Mouse (Mus musculus) ES-E14 (cell line): ENCODE results near the gene Tns1. TPM values are rescaled to one million over a fixed set of nuclear protein-coding genes. Genes with fewer than 3 reads are reported as not detected.

Experiments
- DNase-seq: peaks from one replicate; pipeline ENCODE4 v3.0.0-alpha.2; 2013; ENCODE audit warnings: low read depth, low spot score
- H3K27ac ChIP-seq: 2 replicates; pipeline ENCODE4 v1.5.1; 2012; ENCODE audit warnings: low read depth, mild to moderate bottlenecking, low read length, moderate library complexity, mixed read lengths; ENCODE audit not compliant: poor library complexity, insufficient read depth, severe bottlenecking
- H3K36me3 ChIP-seq: 2 replicates; pipeline ENCODE4 v1.6.1; 2012; ENCODE audit warnings: mild to moderate bottlenecking, low read length, moderate library complexity, mixed read lengths; ENCODE audit not compliant: control insufficient read depth, poor library complexity, insufficient read depth, severe bottlenecking
- H3K4me1 ChIP-seq, 2 experiments: fragments of 150-350 bp in 1 of 2; sonication (generic) in 1 of 2; 2 replicates each; pipeline ENCODE4 v1.6.1; 2012; ENCODE audit warnings: low read length in 2 of 2, mild to moderate bottlenecking in 1 of 2, mixed read lengths in 1 of 2; ENCODE audit not compliant: control insufficient read depth in 2 of 2, insufficient read depth in 2 of 2, poor library complexity in 1 of 2
- H3K4me3 ChIP-seq, 2 experiments: fragments of 150-350 bp in 1 of 2; sonication (generic) in 1 of 2; 2 replicates each; pipeline ENCODE4 v1.5.1; 2012; ENCODE audit warnings: low read length in 2 of 2, low read depth in 1 of 2, mild to moderate bottlenecking in 1 of 2, mixed read lengths in 1 of 2; ENCODE audit not compliant: insufficient read depth in 1 of 2, poor library complexity in 1 of 2, severe bottlenecking in 1 of 2
- H3K9ac ChIP-seq: 2 replicates; pipeline ENCODE4 v1.6.1; 2012; ENCODE audit warnings: low read depth, mild to moderate bottlenecking, low read length, mixed read lengths; ENCODE audit not compliant: poor library complexity, insufficient read depth, severe bottlenecking
- H3K9me3 ChIP-seq: fragments of 150-350 bp; sonication (generic); 2 replicates; pipeline ENCODE4 v1.6.1; 2012; ENCODE audit warnings: low read depth, mild to moderate bottlenecking, low read length; ENCODE audit not compliant: control insufficient read depth, insufficient read depth
- CHD2 ChIP-seq: IDR thresholded peaks from 2 replicates; pipeline ENCODE4 v1.6.1; 2014; ENCODE audit warnings: mild to moderate bottlenecking, low read depth, low read length, inconsistent platforms
- HCFC1 ChIP-seq: IDR thresholded peaks from 2 replicates; pipeline ENCODE4 v1.6.1; 2012; ENCODE audit warnings: low read length, inconsistent platforms, borderline replicate concordance; ENCODE audit not compliant: insufficient read depth
- MAFK ChIP-seq: IDR thresholded peaks from 2 replicates; pipeline ENCODE4 v1.6.1; 2014; ENCODE audit warnings: mild to moderate bottlenecking, low read depth, low read length, inconsistent platforms; ENCODE audit not compliant: insufficient read depth
- ZC3H11A ChIP-seq: IDR thresholded peaks from 2 replicates; pipeline ENCODE4 v1.6.1; 2012; ENCODE audit warnings: low read depth, mild to moderate bottlenecking, inconsistent platforms, low read length, borderline replicate concordance
- ZNF384 ChIP-seq: IDR thresholded peaks from 2 replicates; pipeline ENCODE4 v1.6.1; 2012; ENCODE audit warnings: low read depth, low read length, inconsistent platforms
- in situ Hi-C, 2 experiments: fragments of 600-800 bp; cut with MboI; formaldehyde crosslinking; loops; one replicate each; pipeline ENCODE4 v1.15.1; 2025; ENCODE audit warnings: low sequenced_read_pairs in 2 of 2, inconsistent platforms in 1 of 2; ENCODE audit not compliant: unreplicated experiment in 2 of 2
- total RNA-seq: library from RNA; depleted of rRNA; stranded (reverse); fragments of 300-350 nt; gene quantifications from 2 replicates; pipeline ENCODE4 v1.2.3, GENCODE M21; 2012

Tns1 gene
- total RNA-seq, 1 experiment = 9.5 TPM

- no peaks in the 10 kb centered on the region for H3K36me3 ChIP-seq
- H3K9me3 ChIP-seq = no peaks in the 10 kb centered on the region
- H3K4me3 ChIP-seq = no peak overlapping the region
- no peak for DNase-seq
- H3K27ac ChIP-seq = no peak overlapping the region
- in situ Hi-C loops = no loop called here
- TF ChIP-seq CHD2 (no peak), ZNF384 (no peak), HCFC1 (no peak), ZC3H11A (no peak), MAFK (no peak)
- H3K4me1 ChIP-seq = no peaks in the 10 kb centered on the region
- no peak overlapping the region for H3K9ac ChIP-seq
These were observed 32.2 kb upstream of the Tns1 start for GRCm38 (mm10) chr1:74156381-74156910.

- in situ Hi-C loops = no loop called here
- no peak for DNase-seq
- TF ChIP-seq ZNF384 = no peak
- no peak for TF ChIP-seq CHD2
- TF ChIP-seq MAFK = no peak
- no peak for TF ChIP-seq HCFC1
- TF ChIP-seq ZC3H11A = no peak
- Histone ChIP-seq H3K9ac (no peak overlapping the region), H3K4me1 (no peaks in the 10 kb centered on the region), H3K4me3 (no peak overlapping the region), H3K9me3 (no peaks in the 10 kb centered on the region), H3K27ac (no peak overlapping the region), H3K36me3 (no peaks in the 10 kb centered on the region)
These were observed 31.3 kb upstream of the Tns1 start for GRCm38 (mm10) chr1:74155435-74156012.

- TF ChIP-seq ZC3H11A = no peak
- TF ChIP-seq ZNF384 = no peak
- TF ChIP-seq CHD2 = no peak
- Histone ChIP-seq H3K4me1 (no peaks in the 10 kb centered on the region), H3K4me3 (no peak within 1 kb of the TSS), H3K9me3 (no peaks in the 10 kb centered on the region), H3K27ac (no peak within 1 kb of the TSS), H3K9ac (no peak within 1 kb of the TSS), H3K36me3 (no peaks in the 10 kb centered on the region)
- DNase-seq = no peak
- in situ Hi-C loops = no loop called here
These were observed 29.4 kb upstream of the Tns1 start, which contains the start of gene Cxcr2 for GRCm38 (mm10) chr1:74153461-74154184. Gene Cxcr2 (plus strand): TSS chr1:74153989.

- no peaks in the 10 kb centered on the region for H3K4me1 ChIP-seq
- no peak overlapping the region for H3K27ac ChIP-seq
- no peak for DNase-seq
- H3K9ac ChIP-seq = no peak overlapping the region
- no peak for TF ChIP-seq ZNF384
- no peak for TF ChIP-seq MAFK
- TF ChIP-seq CHD2 = no peak
- TF ChIP-seq ZC3H11A = no peak
- no peak for TF ChIP-seq HCFC1
- H3K36me3 ChIP-seq = no peaks in the 10 kb centered on the region
- in situ Hi-C loops = no loop called here
- no peak overlapping the region for H3K4me3 ChIP-seq
- H3K9me3 ChIP-seq = no peaks in the 10 kb centered on the region
These were observed 26.8 kb upstream of the Tns1 start for GRCm38 (mm10) chr1:74151091-74151490.
